Mouse (Mus musculus) neural tube, embryonic 12.5 days (tissue): ENCODE results near the gene Nos1ap. TPM values are rescaled to one million over a fixed set of nuclear protein-coding genes. Genes with fewer than 3 reads are reported as not detected.
A peak's percentile ranks its signal among the peaks of the same experiment; 100 is the strongest.

Experiments
- ATAC-seq: fragments of 200-750 bp; cut with Nextera tagmentation; 2 replicates; pipeline ENCODE4 v1.8.0; 2017; ENCODE audit warnings: low read depth, mild to moderate bottlenecking, moderate TSS enrichment, moderate library complexity; ENCODE audit not compliant: low FRiP score
- H3K27ac ChIP-seq: fragments of 300-500 bp; sonication (generic); 2 replicates; pipeline ENCODE4 v1.5.1; 2016
- H3K27me3 ChIP-seq: fragments of 300-500 bp; sonication (generic); replicated peaks from 2 replicates; pipeline ENCODE4 v1.6.1; 2016; ENCODE audit warnings: mild to moderate bottlenecking
- H3K36me3 ChIP-seq: fragments of 300-500 bp; sonication (generic); 2 replicates; pipeline ENCODE4 v1.6.1; 2016; ENCODE audit warnings: mild to moderate bottlenecking
- H3K4me1 ChIP-seq: fragments of 300-500 bp; sonication (generic); 2 replicates; pipeline ENCODE4 v1.6.1; 2016
- H3K4me2 ChIP-seq: fragments of 300-500 bp; sonication (generic); replicated peaks from 2 replicates; pipeline ENCODE4 v1.6.1; 2016; ENCODE audit warnings: mild to moderate bottlenecking
- H3K4me3 ChIP-seq: fragments of 300-500 bp; sonication (generic); 2 replicates; pipeline ENCODE4 v1.5.1; 2016
- H3K9ac ChIP-seq: fragments of 300-500 bp; sonication (generic); 2 replicates; pipeline ENCODE4 v1.6.1; 2016; ENCODE audit warnings: mild to moderate bottlenecking
- H3K9me3 ChIP-seq: fragments of 300-500 bp; sonication (generic); 2 replicates; pipeline ENCODE4 v1.6.1; 2016; ENCODE audit warnings: mild to moderate bottlenecking
- WGBS: fragments of 180-500 bp; shearing (Covaris S2); methylation state at CpG from one replicate; pipeline ENCODE4 v1.1.7; 2016; 5-methylcytosine and 5-hydroxymethylcytosine counted together
- polyA plus RNA-seq: library from polyadenylated mRNA; unstranded; fragments of >200 nt; fragmentation: Nextera tagmentation; extraction: Ambion mirVana; gene quantifications from 2 replicates; pipeline ENCODE4 v1.2.1, GENCODE M21; 2016

The Nos1ap gene
- polyA plus RNA-seq, 1 experiment from 2014 or later = 19.7 TPM

DNA sequence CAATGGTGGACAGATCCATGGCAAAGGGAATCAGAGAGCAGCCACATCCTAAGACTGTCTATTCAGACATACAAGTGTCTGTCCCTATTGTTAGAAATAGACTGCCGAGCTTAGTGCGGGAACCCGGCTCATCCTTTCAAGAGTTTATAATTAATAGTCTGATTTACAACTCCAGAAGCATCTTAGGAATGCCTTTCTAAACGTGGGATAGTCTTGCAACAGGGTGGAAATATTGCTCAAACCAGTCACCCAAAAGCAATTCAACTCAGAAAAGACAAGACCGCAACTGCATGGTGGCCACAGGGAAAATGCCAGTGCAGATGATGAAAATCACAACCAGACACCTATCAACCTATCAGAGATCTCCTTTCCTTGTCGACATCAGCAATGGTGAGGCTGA, 173.5 kb downstream of the Nos1ap start:
- H3K4me1 ChIP-seq = peaks cover 6% of the 10 kb centered on the region
- no peak overlapping the region for H3K4me2 ChIP-seq
- 14% methylated on average over 6 of the region's 6 CpGs for WGBS
- H3K27me3 ChIP-seq = no peaks in the 10 kb centered on the region
- ATAC-seq = no peak
- H3K9ac ChIP-seq = no peak overlapping the region
- no peak overlapping the region for H3K27ac ChIP-seq
- H3K4me3 ChIP-seq = no peak overlapping the region
- no peaks in the 10 kb centered on the region for H3K9me3 ChIP-seq
- no peaks in the 10 kb centered on the region for H3K36me3 ChIP-seq

GRCm38 (mm10) chr1:170415395-170415794, 174.3 kb downstream of the Nos1ap start:
- peaks cover 6% of the 10 kb centered on the region for H3K4me1 ChIP-seq
- no peak overlapping the region for H3K4me3 ChIP-seq
- no peaks in the 10 kb centered on the region for H3K27me3 ChIP-seq
- no peak overlapping the region for H3K9ac ChIP-seq
- no peaks in the 10 kb centered on the region for H3K36me3 ChIP-seq
- H3K27ac ChIP-seq = no peak overlapping the region
- no peaks in the 10 kb centered on the region for H3K9me3 ChIP-seq
- 13% methylated on average over 3 of the region's 3 CpGs for WGBS
- no peak overlapping the region for H3K4me2 ChIP-seq
- ATAC-seq = peak; percentile 58; the same call in 1 of the 2 replicates

DNA sequence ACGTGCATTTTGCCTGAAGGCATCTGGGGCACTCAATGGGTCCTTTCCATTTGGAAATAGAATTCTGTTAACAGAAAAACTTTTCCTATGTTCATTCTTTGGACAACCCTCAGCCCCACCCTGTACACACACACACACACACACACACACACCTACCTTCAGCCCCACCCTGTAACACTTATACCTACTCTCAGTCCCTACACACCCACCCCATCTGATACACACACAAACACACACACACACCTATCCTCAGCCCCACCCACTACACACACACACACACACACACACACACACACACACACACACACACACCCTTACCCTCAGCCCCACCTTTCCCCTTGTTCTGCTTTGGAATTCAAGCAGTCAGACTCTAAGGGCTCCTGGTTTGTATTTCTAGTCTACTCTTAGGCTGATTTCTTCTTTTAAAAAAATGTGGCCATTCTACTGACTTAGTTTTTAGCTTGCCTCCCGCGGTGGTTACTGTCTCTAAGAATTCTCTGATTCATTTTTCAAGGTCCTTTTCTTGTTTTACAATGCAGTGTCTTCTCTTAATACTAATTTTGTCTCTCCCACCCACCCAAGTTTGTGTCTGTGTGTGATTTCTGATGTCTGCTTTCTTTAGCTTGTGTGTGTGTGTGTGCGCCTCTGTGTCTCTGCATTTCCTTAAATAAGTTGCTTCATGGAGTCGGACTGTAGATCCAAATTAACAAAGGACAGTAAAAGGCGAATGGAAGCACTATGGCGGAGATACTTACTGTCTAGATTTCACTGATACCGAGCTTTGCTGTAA, 179.1 kb downstream of the Nos1ap start:
- peaks cover 13% of the 10 kb centered on the region for H3K4me1 ChIP-seq

DNA sequence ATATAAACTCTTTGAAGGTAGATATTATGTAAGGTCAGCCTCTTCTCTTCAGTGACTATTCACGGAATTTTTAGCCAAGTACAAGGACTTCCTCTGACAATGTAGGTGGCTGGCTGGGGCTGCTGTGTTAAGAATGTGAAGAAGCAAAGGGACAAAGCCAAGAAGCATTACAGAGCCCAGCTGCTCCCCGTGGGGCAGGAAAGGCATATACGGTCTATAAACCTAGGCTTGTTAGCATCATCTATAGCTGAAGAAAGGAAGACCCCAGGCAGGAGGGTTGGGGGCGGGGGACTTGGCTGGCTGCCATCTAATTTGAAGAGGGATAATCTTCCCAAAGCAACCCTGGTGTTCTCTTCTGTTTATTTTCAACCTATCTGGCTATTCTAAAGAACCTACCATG, 180.6 kb downstream of the Nos1ap start:
- ATAC-seq = peak; percentile 57; the same call in 1 of the 2 replicates
- WGBS = 14% methylated on average over 4 of the region's 4 CpGs
- no peak overlapping the region for H3K27ac ChIP-seq

More for the DNA sequence above, 179.1 kb downstream of the Nos1ap start:
- Histone ChIP-seq H3K4me3 (no peak overlapping the region), H3K9ac (no peak overlapping the region), H3K9me3 (no peaks in the 10 kb centered on the region), H3K27me3 (no peaks in the 10 kb centered on the region), H3K27ac (no peak overlapping the region), H3K4me2 (no peak overlapping the region), H3K36me3 (no peaks in the 10 kb centered on the region)
- WGBS = 88% methylated on average over 8 of the region's 8 CpGs
- ATAC-seq = no peak

GRCm38 (mm10) chr1:170406921-170407320, 182.7 kb downstream of the Nos1ap start:
- no peaks in the 10 kb centered on the region for H3K36me3 ChIP-seq
- H3K9ac ChIP-seq = no peak overlapping the region
- H3K4me3 ChIP-seq = no peak overlapping the region
- WGBS = 78% methylated on average over 8 of the region's 8 CpGs
- H3K4me1 ChIP-seq = peaks cover 10% of the 10 kb centered on the region
- no peaks in the 10 kb centered on the region for H3K27me3 ChIP-seq
- no peak overlapping the region for H3K27ac ChIP-seq
- no peak overlapping the region for H3K4me2 ChIP-seq
- H3K9me3 ChIP-seq = no peaks in the 10 kb centered on the region
- no peak for ATAC-seq

More for the DNA sequence above, 180.6 kb downstream of the Nos1ap start:
- H3K27me3 ChIP-seq = no peaks in the 10 kb centered on the region
- no peak overlapping the region for H3K4me3 ChIP-seq
- no peak overlapping the region for H3K4me2 ChIP-seq
- no peak overlapping the region for H3K9ac ChIP-seq
- no peaks in the 10 kb centered on the region for H3K36me3 ChIP-seq
- no peaks in the 10 kb centered on the region for H3K9me3 ChIP-seq
- H3K4me1 ChIP-seq = peaks cover 10% of the 10 kb centered on the region

GRCm38 (mm10) chr1:170405152-170405551, 184.5 kb downstream of the Nos1ap start:
- no peak overlapping the region for H3K4me2 ChIP-seq
- no peak overlapping the region for H3K9ac ChIP-seq
- H3K9me3 ChIP-seq = no peaks in the 10 kb centered on the region
- peaks cover 14% of the 10 kb centered on the region for H3K4me1 ChIP-seq
- no peak overlapping the region for H3K4me3 ChIP-seq
- WGBS = 91% methylated on average over 2 of the region's 2 CpGs
- H3K27me3 ChIP-seq = no peaks in the 10 kb centered on the region
- no peak for ATAC-seq
- no peak overlapping the region for H3K27ac ChIP-seq
- H3K36me3 ChIP-seq = no peaks in the 10 kb centered on the region

DNA sequence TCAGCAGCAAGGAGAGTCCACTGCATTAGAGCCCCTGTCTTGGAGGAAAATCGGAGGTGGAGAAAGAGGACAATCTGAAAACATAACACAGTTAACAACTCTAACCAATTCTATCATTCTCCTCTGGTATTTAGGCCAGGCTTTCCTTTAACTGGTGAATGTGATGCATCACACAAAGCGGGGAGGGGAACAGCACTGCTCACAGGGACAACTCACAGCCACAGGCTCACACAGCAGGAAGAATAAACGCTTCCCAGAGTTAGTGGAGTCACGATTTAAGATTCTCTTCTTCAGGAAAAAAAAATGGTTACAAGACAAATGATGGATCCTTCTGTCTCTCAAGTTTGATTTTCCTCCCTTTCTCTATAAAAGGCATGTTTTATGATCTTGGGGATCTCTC, 187.0 kb downstream of the Nos1ap start:
- no peak overlapping the region for H3K4me3 ChIP-seq
- H3K9ac ChIP-seq = no peak overlapping the region
- WGBS = 69% methylated on average over 4 of the region's 4 CpGs
- ATAC-seq = no peak
- peaks cover 5% of the 10 kb centered on the region; the same call in 1 of the 2 replicates for H3K4me1 ChIP-seq
- no peaks in the 10 kb centered on the region for H3K36me3 ChIP-seq
- H3K27me3 ChIP-seq = no peaks in the 10 kb centered on the region
- no peak overlapping the region for H3K27ac ChIP-seq
- H3K9me3 ChIP-seq = no peaks in the 10 kb centered on the region
- H3K4me2 ChIP-seq = no peak overlapping the region

DNA sequence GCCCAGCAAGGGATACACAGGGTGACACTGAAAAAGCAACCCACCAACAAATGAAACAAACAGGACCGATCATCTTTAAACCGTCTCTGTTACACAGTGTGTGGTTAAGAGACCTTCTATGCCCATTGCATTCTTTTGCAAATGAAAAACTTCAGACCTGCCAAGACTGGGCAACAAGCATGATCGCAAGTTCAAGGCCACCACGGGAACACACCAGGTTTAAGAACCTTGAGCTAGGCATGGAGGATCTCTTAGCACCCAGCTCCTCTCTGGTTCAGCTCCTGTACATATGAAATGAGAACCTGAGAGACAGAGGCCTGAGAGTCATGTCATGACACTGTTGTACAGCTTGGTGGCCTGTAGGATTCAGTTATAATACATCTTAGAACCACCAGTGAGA, 190.8 kb downstream of the Nos1ap start:
- peaks cover 5% of the 10 kb centered on the region; the same call in 1 of the 2 replicates for H3K4me1 ChIP-seq
- WGBS = 95% methylated on average over 4 of the region's 4 CpGs
- H3K4me3 ChIP-seq = no peak overlapping the region
- no peak overlapping the region for H3K27ac ChIP-seq
- no peak overlapping the region for H3K9ac ChIP-seq
- ATAC-seq = no peak
- H3K4me2 ChIP-seq = no peak overlapping the region
- no peaks in the 10 kb centered on the region for H3K9me3 ChIP-seq
- H3K36me3 ChIP-seq = no peaks in the 10 kb centered on the region
- no peaks in the 10 kb centered on the region for H3K27me3 ChIP-seq

- no peak for ATAC-seq
- no peaks in the 10 kb centered on the region for H3K36me3 ChIP-seq
- H3K4me3 ChIP-seq = no peak overlapping the region
- H3K4me1 ChIP-seq = no peaks in the 10 kb centered on the region
- no peaks in the 10 kb centered on the region for H3K27me3 ChIP-seq
- no peak overlapping the region for H3K4me2 ChIP-seq
- 87% methylated on average over 2 of the region's 2 CpGs for WGBS
- no peak overlapping the region for H3K9ac ChIP-seq
- no peaks in the 10 kb centered on the region for H3K9me3 ChIP-seq
- H3K27ac ChIP-seq = no peak overlapping the region
These were observed 194.6 kb downstream of the Nos1ap start for GRCm38 (mm10) chr1:170395101-170395500.

- no peak for ATAC-seq
- no peaks in the 10 kb centered on the region for H3K36me3 ChIP-seq
- H3K9me3 ChIP-seq = no peaks in the 10 kb centered on the region
- no peaks in the 10 kb centered on the region for H3K4me1 ChIP-seq
- WGBS = 63% methylated on average over 1 of the region's 1 CpGs
- H3K27ac ChIP-seq = no peak overlapping the region
- no peak overlapping the region for H3K4me2 ChIP-seq
- H3K4me3 ChIP-seq = no peak overlapping the region
- H3K27me3 ChIP-seq = no peaks in the 10 kb centered on the region
- H3K9ac ChIP-seq = no peak overlapping the region
These were observed 195.0 kb downstream of the Nos1ap start for GRCm38 (mm10) chr1:170394641-170395040.

- H3K9ac ChIP-seq = no peak overlapping the region
- no peak for ATAC-seq
- WGBS = 84% methylated on average over 14 of the region's 14 CpGs
- H3K4me2 ChIP-seq = no peak overlapping the region
- H3K4me3 ChIP-seq = no peak overlapping the region
- H3K4me1 ChIP-seq = no peaks in the 10 kb centered on the region
- H3K36me3 ChIP-seq = no peaks in the 10 kb centered on the region
- H3K27ac ChIP-seq = no peak overlapping the region
- no peaks in the 10 kb centered on the region for H3K9me3 ChIP-seq
- H3K27me3 ChIP-seq = no peaks in the 10 kb centered on the region
These were observed 196.6 kb downstream of the Nos1ap start for GRCm38 (mm10) chr1:170392771-170393728.
